Mouse (Mus musculus) liver, embryonic 15.5 days (tissue): ENCODE data around the gene Dusp7. TPM values are rescaled to one million over a fixed set of nuclear protein-coding genes. Genes with fewer than 3 reads are reported as not detected.

Experiments
- ATAC-seq: fragments of 200-750 bp; cut with Nextera tagmentation; 2 replicates; pipeline ENCODE4 v1.8.0; 2017; ENCODE audit warnings: moderate number of reproducible peaks, mild to moderate bottlenecking, moderate library complexity; ENCODE audit not compliant: insufficient read depth
- H3K27ac ChIP-seq: fragments of 300-500 bp; sonication (generic); replicated peaks from 2 replicates; pipeline ENCODE4 v1.5.1; 2015; ENCODE audit warnings: mild to moderate bottlenecking, inconsistent platforms
- H3K27me3 ChIP-seq: fragments of 300-500 bp; sonication (generic); 2 replicates; pipeline ENCODE4 v1.6.1; 2015; ENCODE audit warnings: mild to moderate bottlenecking, inconsistent platforms
- H3K36me3 ChIP-seq: fragments of 300-500 bp; sonication (generic); replicated peaks from 2 replicates; pipeline ENCODE4 v1.6.1; 2015; ENCODE audit warnings: moderate library complexity, mild to moderate bottlenecking, inconsistent platforms
- H3K4me1 ChIP-seq: fragments of 300-500 bp; sonication (generic); replicated peaks from 2 replicates; pipeline ENCODE4 v1.6.1; 2015; ENCODE audit warnings: inconsistent platforms
- H3K4me2 ChIP-seq: fragments of 300-500 bp; sonication (generic); 2 replicates; pipeline ENCODE4 v1.6.1; 2015; ENCODE audit warnings: moderate library complexity, mild to moderate bottlenecking, inconsistent platforms
- H3K4me3 ChIP-seq: fragments of 300-500 bp; sonication (generic); replicated peaks from 2 replicates; pipeline ENCODE4 v1.5.1; 2015; ENCODE audit warnings: mild to moderate bottlenecking, inconsistent platforms
- H3K9ac ChIP-seq: fragments of 300-500 bp; sonication (generic); 2 replicates; pipeline ENCODE4 v1.6.1; 2015; ENCODE audit warnings: moderate library complexity, mild to moderate bottlenecking, inconsistent platforms
- H3K9me3 ChIP-seq: fragments of 300-500 bp; sonication (generic); replicated peaks from 2 replicates; pipeline ENCODE4 v1.6.1; 2016; ENCODE audit warnings: inconsistent platforms
- WGBS: fragments of 180-500 bp; shearing (Covaris S2); methylation state at CpG from one replicate; pipeline ENCODE4 v1.1.7; 2015; ENCODE audit warnings: mixed read lengths; ENCODE audit not compliant: insufficient replicate concordance; 5-methylcytosine and 5-hydroxymethylcytosine counted together
- polyA plus RNA-seq: library from polyadenylated mRNA; unstranded; fragments of >200 nt; fragmentation: Nextera tagmentation; extraction: Ambion mirVana; gene quantifications from 2 replicates; pipeline ENCODE4 v1.2.1, GENCODE M21; 2015

Dusp7 gene
- polyA plus RNA-seq, 1 experiment from 2014 or later, result 3.4 TPM

DNA sequence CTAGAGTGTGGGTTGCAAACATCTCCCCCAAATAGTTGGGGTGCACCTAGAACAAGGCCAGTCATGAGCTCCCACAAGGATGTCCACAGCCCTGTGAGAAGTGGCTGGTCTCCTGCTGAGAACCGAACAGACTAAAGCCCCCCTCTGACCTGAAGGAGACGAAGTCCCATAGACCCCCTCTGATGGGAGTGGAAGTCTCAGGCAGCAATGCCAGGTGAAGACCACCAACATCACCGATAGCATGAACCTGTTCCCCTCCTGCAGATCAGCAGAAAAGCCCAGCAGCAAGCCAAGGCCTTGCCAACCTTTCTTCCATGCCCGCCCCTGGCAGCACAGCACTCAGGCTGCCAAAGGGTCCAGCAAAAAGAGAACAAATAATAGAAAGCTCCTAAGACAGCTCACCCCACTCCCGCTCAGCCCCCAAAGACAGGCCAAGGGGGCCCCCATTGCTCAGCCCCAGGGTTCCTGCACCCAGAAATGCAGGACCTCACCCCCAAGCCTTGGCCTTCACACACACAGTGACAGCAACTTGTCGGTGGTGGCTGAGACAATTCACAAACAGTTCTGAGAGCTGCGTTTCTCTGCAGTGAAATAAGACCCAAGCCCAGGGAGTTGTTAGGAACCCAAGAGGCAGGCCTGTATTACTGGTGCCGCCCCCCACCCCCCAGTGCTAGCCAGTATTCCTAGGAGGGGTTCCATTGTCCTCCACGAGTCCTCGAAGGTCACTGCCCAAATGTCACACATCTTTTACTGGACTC, 13.0 kb upstream of the Dusp7 start:
- Histone ChIP-seq H3K27ac (no peak overlapping the region), H3K27me3 (no peaks in the 10 kb centered on the region), H3K4me2 (no peak overlapping the region), H3K9ac (no peak overlapping the region), H3K4me1 (peaks cover 5% of the 10 kb centered on the region), H3K9me3 (no peaks in the 10 kb centered on the region), H3K4me3 (no peak overlapping the region), H3K36me3 (no peaks in the 10 kb centered on the region)
- ATAC-seq, result no peak
- WGBS, result 71% methylated on average over 10 of the region's 10 CpGs

GRCm38 (mm10) chr9:106355975-106356286, 12.5 kb upstream of the Dusp7 start:
- Histone ChIP-seq H3K27ac (no peak overlapping the region), H3K4me3 (no peak overlapping the region), H3K4me1 (peaks cover 5% of the 10 kb centered on the region), H3K9me3 (no peaks in the 10 kb centered on the region), H3K36me3 (no peaks in the 10 kb centered on the region), H3K27me3 (no peaks in the 10 kb centered on the region), H3K4me2 (no peak overlapping the region), H3K9ac (no peak overlapping the region)
- ATAC-seq, result no peak

DNA sequence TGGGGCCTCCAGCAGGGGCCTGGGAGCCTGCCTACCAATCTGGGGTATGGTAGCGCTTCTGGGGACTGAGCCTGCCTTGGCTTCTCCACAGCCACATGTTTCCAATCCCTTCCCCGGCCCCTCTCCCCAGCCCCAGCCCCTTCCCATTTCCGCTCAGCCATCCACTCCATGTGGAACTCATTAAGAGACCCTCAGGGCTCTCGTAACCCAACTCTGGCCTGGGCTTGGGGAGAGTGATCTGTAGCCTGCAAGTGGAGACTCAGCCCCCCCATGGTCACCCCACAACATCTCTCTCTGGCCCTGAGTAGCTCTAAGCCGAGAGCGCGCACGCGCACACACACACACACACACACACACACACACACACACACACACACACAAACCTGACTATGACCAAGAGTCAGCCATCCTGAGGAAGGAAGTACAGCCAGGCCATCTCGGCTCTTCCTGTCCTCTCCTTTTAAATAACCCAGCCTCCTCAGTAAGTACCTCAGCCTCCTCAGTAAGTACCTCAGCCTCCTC, 12.0 kb upstream of the Dusp7 start:
- H3K27me3 ChIP-seq, result no peaks in the 10 kb centered on the region
- no peaks in the 10 kb centered on the region for H3K36me3 ChIP-seq
- peaks cover 5% of the 10 kb centered on the region for H3K4me1 ChIP-seq
- no peak overlapping the region for H3K4me3 ChIP-seq
- H3K9ac ChIP-seq, result no peak overlapping the region
- no peak overlapping the region for H3K4me2 ChIP-seq
- H3K9me3 ChIP-seq, result no peaks in the 10 kb centered on the region
- WGBS, result 44% methylated on average over 10 of the region's 10 CpGs
- ATAC-seq, result 0 out of 2 replicates have a peak, but pooled peaks have one; percentile 5
- H3K27ac ChIP-seq, result no peak overlapping the region

- 73% methylated on average over 3 of the region's 3 CpGs for WGBS
- no peak overlapping the region for H3K4me2 ChIP-seq
- H3K9ac ChIP-seq, result no peak overlapping the region
- no peaks in the 10 kb centered on the region for H3K27me3 ChIP-seq
- no peaks in the 10 kb centered on the region for H3K36me3 ChIP-seq
- ATAC-seq, result no peak
- no peak overlapping the region for H3K27ac ChIP-seq
- peaks cover 5% of the 10 kb centered on the region for H3K4me1 ChIP-seq
- no peak overlapping the region for H3K4me3 ChIP-seq
- H3K9me3 ChIP-seq, result no peaks in the 10 kb centered on the region
Measured at GRCm38 (mm10) chr9:106357167-106357566, 11.3 kb upstream of the Dusp7 start.

DNA sequence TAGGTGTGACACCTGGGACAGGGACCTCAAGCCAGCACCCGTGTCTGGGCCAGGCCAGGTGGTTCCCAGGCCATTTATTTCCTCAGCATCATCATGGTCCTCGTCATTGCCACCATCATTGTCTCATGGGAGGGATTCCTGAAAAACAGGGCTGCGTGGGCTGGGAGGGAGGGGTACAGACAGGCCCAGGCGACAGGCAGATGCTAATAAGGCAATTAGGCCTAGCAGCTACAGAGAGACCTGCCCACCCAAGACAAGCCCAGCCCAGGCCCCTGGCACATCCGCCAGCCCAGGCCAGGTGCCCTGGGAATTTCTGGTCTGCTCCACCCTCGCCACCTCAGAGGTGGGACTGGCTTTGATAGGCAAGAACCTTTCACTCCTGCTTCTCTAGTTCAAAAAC, 9.1 kb upstream of the Dusp7 start:
- Histone ChIP-seq H3K4me1 (no peaks in the 10 kb centered on the region; the same call in 1 of the 2 replicates), H3K9ac (no peak overlapping the region), H3K27me3 (0 out of 2 replicates have a peak, but pooled peaks cover 1% of the 10 kb centered on the region), H3K4me3 (no peak overlapping the region), H3K9me3 (no peaks in the 10 kb centered on the region), H3K36me3 (no peaks in the 10 kb centered on the region), H3K4me2 (no peak overlapping the region), H3K27ac (no peak overlapping the region)
- 64% methylated on average over 6 of the region's 6 CpGs for WGBS
- ATAC-seq, result no peak

DNA sequence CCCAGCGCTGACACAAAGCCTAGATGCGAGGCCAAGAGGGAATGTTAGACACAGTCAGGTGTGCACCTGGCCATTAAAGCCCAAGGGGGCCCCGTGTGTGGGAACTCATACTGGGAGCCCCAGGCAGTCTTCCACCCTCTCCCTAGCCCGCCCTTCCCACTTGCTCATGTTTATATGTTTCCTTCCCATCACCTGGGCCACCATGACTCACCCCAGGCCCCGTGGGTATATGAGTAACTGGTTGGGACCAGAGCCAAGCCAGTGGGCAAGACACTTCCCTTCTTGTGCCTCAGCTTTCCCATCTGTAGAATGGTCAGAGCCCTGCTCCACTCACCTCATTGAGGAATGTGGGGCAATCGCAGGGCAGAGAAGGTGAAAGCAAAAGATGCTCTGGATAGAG, 7.3 kb upstream of the Dusp7 start:
- Histone ChIP-seq H3K4me3 (no peak overlapping the region), H3K9ac (no peak overlapping the region), H3K27me3 (peaks cover 11% of the 10 kb centered on the region; the same call in 1 of the 2 replicates), H3K36me3 (no peaks in the 10 kb centered on the region), H3K4me1 (no peaks in the 10 kb centered on the region; the same call in 1 of the 2 replicates), H3K27ac (no peak overlapping the region), H3K9me3 (no peaks in the 10 kb centered on the region), H3K4me2 (no peak overlapping the region)
- no peak for ATAC-seq
- 61% methylated on average over 6 of the region's 6 CpGs for WGBS

DNA sequence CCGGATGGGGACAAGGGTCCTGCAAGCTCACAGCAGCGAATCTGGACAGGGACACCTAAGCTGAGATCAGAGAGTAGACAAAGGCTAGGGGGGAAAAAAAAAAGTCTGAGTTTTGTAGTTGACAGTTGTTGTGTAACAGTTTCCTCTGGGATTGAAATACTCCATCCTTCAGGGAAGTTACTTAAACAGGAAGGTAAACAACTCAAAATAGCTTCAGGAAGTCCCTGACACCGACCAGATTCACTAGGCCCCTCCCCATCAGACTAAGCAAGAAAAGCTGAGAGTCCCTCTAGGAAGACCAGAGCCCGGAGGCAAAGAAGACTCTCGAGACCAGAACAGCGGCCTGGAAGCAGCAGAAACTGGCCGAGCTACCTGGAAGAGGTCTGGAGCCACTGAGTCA, 3.1 kb upstream of the Dusp7 start:
- 28% methylated on average over 7 of the region's 7 CpGs for WGBS
- Histone ChIP-seq H3K4me3 (no peak overlapping the region), H3K9me3 (no peaks in the 10 kb centered on the region), H3K27me3 (peaks cover 38% of the 10 kb centered on the region), H3K27ac (no peak overlapping the region), H3K9ac (no peak overlapping the region), H3K36me3 (no peaks in the 10 kb centered on the region), H3K4me2 (no peak overlapping the region), H3K4me1 (peaks cover 38% of the 10 kb centered on the region)
- ATAC-seq, result no peak

GRCm38 (mm10) chr9:106366188-106366587, 2.2 kb upstream of the Dusp7 start:
- no peak overlapping the region for H3K4me2 ChIP-seq
- H3K27me3 ChIP-seq, result peaks cover 41% of the 10 kb centered on the region
- H3K27ac ChIP-seq, result no peak overlapping the region
- ATAC-seq, result no peak
- H3K9ac ChIP-seq, result no peak overlapping the region
- 75% methylated on average over 1 of the region's 1 CpGs for WGBS
- H3K4me3 ChIP-seq, result no peak overlapping the region
- no peaks in the 10 kb centered on the region for H3K36me3 ChIP-seq
- H3K4me1 ChIP-seq, result peaks cover 46% of the 10 kb centered on the region
- H3K9me3 ChIP-seq, result no peaks in the 10 kb centered on the region

DNA sequence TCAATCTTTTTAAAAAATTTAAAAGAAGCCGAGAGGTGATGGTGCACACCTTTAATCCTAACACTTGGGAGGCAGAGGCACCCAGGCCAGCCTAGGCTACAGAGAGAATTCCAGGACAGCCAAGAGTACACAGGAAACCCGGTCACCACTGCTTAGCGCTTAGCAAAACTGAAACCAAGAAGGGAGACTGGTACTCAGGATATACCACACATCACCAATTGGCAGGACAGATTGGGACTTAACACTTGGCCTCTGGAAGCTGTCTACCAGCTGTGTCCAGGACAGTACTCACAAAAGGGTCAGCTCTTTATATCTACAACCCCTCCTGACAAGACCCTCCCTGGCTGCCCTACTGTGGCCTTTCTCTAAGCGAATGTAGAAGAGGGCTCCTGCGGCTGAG, 1.4 kb upstream of the Dusp7 start:
- ATAC-seq, result no peak
- no peaks in the 10 kb centered on the region for H3K36me3 ChIP-seq
- no peak overlapping the region for H3K27ac ChIP-seq
- H3K4me2 ChIP-seq, result peak overlapping the region; percentile 100
- peaks cover 54% of the 10 kb centered on the region for H3K4me1 ChIP-seq
- H3K9ac ChIP-seq, result peak overlapping the region; percentile 39
- peaks cover 41% of the 10 kb centered on the region for H3K27me3 ChIP-seq
- 17% methylated on average over 5 of the region's 5 CpGs for WGBS
- H3K9me3 ChIP-seq, result no peaks in the 10 kb centered on the region
- peak overlapping the region; percentile 59 for H3K4me3 ChIP-seq

DNA sequence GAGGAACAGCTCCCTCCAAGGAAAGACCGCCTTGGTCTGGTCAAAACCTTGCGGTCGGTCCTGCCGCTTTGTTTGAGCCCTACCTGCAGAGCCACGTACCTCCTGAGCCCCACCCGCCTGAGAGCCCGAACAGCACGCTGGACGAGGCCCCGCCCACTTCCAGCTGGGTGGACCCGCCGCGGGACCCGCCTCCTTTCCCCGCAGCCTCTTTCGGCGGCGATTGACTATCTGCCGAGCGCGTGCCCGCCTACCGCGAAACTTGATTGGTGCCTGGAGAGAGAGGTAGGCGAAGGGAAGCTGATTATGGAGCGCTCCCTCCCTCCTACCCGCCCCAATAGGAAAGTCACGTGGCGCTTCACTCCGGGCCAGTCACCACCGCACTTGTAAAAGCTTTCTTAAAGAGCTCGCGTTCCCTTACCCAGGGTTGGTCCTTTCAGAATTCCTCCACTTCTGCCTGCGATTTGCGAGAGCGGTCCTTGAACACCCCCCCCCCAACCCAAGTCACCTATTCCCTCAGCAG, 780 bp upstream of the Dusp7 start:
- under 1% methylated on average over 36 of the region's 36 CpGs for WGBS
- peak overlapping the region; percentile 100 for H3K4me2 ChIP-seq
- peak overlapping the region; percentile 73 for H3K9ac ChIP-seq
- H3K36me3 ChIP-seq, result 0 out of 2 replicates have a peak, but pooled peaks cover 3% of the 10 kb centered on the region
- H3K4me1 ChIP-seq, result peaks cover 61% of the 10 kb centered on the region
- H3K27ac ChIP-seq, result peak overlapping the region; percentile 84
- H3K27me3 ChIP-seq, result peaks cover 41% of the 10 kb centered on the region
- ATAC-seq, result peak; percentile 89
- peak overlapping the region; percentile 76 for H3K4me3 ChIP-seq
- H3K9me3 ChIP-seq, result no peaks in the 10 kb centered on the region

- under 1% methylated on average over 71 of the region's 72 CpGs for WGBS
- H3K27ac ChIP-seq, result peak overlapping the region; percentile 84
- peak overlapping the region; percentile 76 for H3K4me3 ChIP-seq
- peaks cover 41% of the 10 kb centered on the region for H3K27me3 ChIP-seq
- H3K4me2 ChIP-seq, result peak overlapping the region; percentile 100
- peak; percentile 16; the same call in 1 of the 2 replicates for ATAC-seq
- H3K9ac ChIP-seq, result peak overlapping the region; percentile 73
- H3K9me3 ChIP-seq, result no peaks in the 10 kb centered on the region
- peaks cover 13% of the 10 kb centered on the region; the same call in 1 of the 2 replicates for H3K36me3 ChIP-seq
- H3K4me1 ChIP-seq, result peaks cover 65% of the 10 kb centered on the region
Measured at GRCm38 (mm10) chr9:106368831-106369501, 534 bp downstream of the Dusp7 start.
